Mouse (Mus musculus): ENCODE results near the gene C2cd4b.

C2cd4b gene

GRCm38 (mm10) chr9:67759163-67759955 lies at the start of gene C2cd4b:
Gene C2cd4b, plus strand, starts transcription at chr9:67759437.
- no peak for DNase-seq

GRCm38 (mm10) chr9:67711051-67711877 lies 48.0 kb upstream of the C2cd4b start:
- peak; percentile 78 for DNase-seq

- no peak for DNase-seq
Measured at GRCm38 (mm10) chr9:67712146-67712545, 47.1 kb upstream of the C2cd4b start.

GRCm38 (mm10) chr9:67717081-67717480 lies 42.2 kb upstream of the C2cd4b start:
- no peak for DNase-seq

GRCm38 (mm10) chr9:67718596-67718995 lies 40.6 kb upstream of the C2cd4b start:
- DNase-seq: no peak

- no peak for DNase-seq
Measured at GRCm38 (mm10) chr9:67720150-67720549, 39.1 kb upstream of the C2cd4b start.

GRCm38 (mm10) chr9:67722378-67722777 lies 36.9 kb upstream of the C2cd4b start:
- DNase-seq: no peak

GRCm38 (mm10) chr9:67725196-67725595 lies 34.0 kb upstream of the C2cd4b start:
- no peak for DNase-seq

GRCm38 (mm10) chr9:67733716-67734115 lies 25.5 kb upstream of the C2cd4b start:
- no peak for DNase-seq

GRCm38 (mm10) chr9:67735426-67735825 lies 23.8 kb upstream of the C2cd4b start:
- DNase-seq: peak; percentile 38

- no peak for DNase-seq
Measured at GRCm38 (mm10) chr9:67741256-67741655, 18.0 kb upstream of the C2cd4b start.

- DNase-seq: no peak
Measured at GRCm38 (mm10) chr9:67753411-67754182, 5.6 kb upstream of the C2cd4b start.

- no peak for DNase-seq
Measured at GRCm38 (mm10) chr9:67754713-67755112, 4.5 kb upstream of the C2cd4b start.

GRCm38 (mm10) chr9:67758686-67759085 lies 551 bp upstream of the C2cd4b start:
- DNase-seq: peak; percentile 27

- DNase-seq: peak; percentile 28
Measured at GRCm38 (mm10) chr9:67759956-67760764, 923 bp downstream of the C2cd4b start.

- no peak for DNase-seq
Measured at GRCm38 (mm10) chr9:67760991-67761390, 1.8 kb downstream of the C2cd4b start.

GRCm38 (mm10) chr9:67763326-67763725 lies 4.1 kb downstream of the C2cd4b start:
- no peak for DNase-seq

- DNase-seq: no peak
Measured at GRCm38 (mm10) chr9:67766405-67766804, 7.2 kb downstream of the C2cd4b start.

- DNase-seq: no peak
Measured at GRCm38 (mm10) chr9:67766948-67767347, 7.7 kb downstream of the C2cd4b start.

- DNase-seq: no peak
Measured at GRCm38 (mm10) chr9:67768843-67769242, 9.6 kb downstream of the C2cd4b start.

GRCm38 (mm10) chr9:67769401-67769800 lies 10.2 kb downstream of the C2cd4b start:
- DNase-seq: no peak

GRCm38 (mm10) chr9:67771293-67771692 lies 12.1 kb downstream of the C2cd4b start:
- no peak for DNase-seq

Measured in thymus, postnatal 4 days (tissue).